Mouse (Mus musculus) layer of hippocampus, postnatal 25 days (tissue): ENCODE data around the gene Ptprk. TPM values are rescaled to one million over a fixed set of nuclear protein-coding genes. Genes with fewer than 3 reads are reported as not detected.

Experiments used
- DNase-seq, 2 experiments: peaks; one replicate each; pipeline ENCODE4 v3.0.0; 2022; ENCODE audit warnings: mixed read lengths in 2 of 2, low spot score in 1 of 2; ENCODE audit errors: extremely low spot score in 1 of 2
- total RNA-seq, 2 experiments: library from RNA; stranded (reverse); gene quantifications; 2 replicates each; pipeline ENCODE4 v1.2.3; 2021

The Ptprk gene
- total RNA-seq, 2 experiments from 2014 or later, result 44.7 to 50.8 TPM

DNA sequence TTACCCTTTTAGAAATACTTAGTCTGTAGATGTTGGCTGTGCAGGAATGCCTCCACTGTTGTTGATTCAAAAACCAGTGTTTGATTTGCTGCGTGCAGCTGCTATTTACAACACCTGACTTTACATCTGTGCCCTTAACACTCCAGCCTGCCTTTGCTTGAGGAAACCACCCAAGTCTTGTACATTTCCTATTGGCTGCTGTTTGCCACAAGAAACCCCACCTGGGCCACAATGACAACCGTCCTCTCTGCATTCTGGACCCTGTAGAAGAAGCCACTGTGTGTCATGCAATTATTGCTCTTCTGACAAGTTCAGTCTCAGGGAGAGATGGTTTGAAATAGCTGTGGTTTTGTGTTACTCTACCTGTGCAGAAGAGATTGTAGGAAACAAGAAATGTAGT lies 439.0 kb downstream of the Ptprk start:
- no peak for DNase-seq

DNA sequence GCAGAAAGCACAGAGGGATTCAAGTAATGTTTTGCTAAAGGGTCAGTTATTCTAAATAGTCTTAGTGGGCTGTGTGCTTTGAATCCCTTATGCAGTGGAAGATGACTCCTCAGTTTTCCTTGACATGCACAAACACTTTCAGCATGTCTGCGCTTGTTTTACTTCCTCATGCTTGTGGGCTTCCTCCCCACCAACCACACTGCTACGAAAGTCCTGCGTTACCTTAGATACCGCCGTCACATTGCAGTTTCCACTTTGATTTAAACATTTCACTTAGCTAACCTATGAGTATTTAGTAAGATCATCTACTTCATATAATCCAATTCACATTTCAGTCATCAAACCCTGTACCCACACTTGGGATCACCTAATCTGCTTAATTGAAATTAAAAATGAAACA lies 441.5 kb downstream of the Ptprk start:
- no peak for DNase-seq

DNA sequence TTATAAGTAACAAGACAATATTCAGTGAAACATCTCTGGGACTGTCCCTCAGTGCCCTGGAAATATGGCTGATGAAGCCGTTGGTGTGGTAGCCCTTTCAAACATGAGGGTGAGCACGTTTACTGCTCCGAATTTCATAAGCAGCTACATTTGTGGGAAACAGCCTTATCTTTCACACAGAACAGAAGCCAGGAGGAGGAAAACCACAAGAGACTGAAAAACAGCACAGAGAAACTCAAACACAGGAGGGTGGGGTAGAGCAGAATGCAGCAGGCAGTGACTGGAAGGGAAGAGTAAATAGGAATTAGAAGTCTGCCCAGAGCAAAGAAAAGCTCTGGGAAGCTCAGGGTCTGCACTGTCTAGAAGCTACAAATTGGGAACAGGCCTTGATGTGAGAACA lies 443.7 kb downstream of the Ptprk start:
- DNase-seq, result no peak

DNA sequence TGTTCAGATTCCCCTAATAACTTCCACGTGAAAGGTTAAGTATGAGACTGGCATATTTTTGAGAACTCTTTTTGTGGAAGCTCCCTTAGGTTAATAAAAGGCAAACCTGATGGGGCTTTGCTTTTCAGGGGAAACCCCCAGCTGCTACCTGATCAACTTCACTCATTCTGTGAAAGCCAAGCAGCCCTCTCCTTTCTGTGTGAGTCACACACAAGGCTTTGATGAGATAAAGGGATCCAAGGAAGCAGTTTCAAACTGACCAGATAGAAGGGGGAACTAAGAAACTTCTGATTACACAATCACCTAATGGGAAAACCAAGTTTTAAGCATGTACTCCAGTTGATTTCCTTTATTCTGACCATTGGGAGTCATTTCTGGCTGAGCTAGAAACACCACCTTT lies 445.2 kb downstream of the Ptprk start:
- no peak for DNase-seq

DNA sequence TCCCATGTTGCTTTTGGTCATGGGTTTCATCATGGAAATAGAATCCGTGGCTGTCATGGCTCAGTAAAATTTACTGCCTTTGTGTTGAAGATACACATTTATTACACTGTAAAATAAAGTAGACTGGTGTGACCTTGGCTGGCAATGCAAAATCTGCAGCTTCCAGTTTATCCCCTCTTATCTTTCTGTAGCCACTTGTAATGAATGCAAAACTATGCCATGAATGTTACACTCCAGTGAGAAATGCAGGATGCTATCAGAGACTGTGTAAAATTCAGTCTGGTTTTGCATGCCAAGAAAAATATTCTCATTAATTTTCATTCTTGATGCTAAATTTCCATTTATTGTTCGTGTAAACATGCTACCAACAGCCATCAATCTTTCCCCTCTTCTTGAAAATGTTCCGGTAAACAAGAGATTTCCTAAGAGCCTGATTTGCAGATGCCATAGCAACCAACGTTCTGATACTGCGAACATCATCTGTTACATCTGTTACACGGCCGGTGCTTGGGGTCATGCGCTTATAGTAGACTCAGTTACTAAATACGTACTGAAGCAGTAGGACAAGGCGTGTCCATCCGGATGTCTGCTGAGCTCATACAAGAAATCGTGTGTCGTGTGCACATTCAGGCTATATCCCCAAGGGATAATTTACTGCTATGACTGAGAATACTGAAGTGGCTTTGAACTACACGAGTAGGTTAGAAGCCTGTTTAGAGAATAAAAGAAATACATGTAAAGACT lies 449.5 kb downstream of the Ptprk start:
- peak in 1 of 2 experiments; percentile 17 for DNase-seq

DNA sequence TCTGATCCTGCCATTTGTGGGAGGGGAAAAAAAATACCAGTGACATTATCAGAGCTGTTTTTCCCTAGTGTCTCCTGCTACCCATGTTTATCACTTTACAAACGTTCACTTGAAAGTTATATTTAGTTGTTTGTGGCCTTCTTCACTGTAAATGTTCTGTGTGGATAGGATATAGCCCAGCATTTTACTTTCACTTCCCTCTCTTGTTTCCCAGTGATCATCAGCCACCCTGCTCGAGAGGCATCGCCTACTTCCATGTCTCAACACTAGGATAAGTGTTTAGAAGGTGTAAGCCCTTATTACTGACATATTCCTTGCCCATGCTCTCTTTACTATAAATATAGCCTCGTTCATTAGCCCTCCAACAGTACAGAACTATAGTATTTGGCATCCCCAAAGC lies 466.0 kb downstream of the Ptprk start:
- DNase-seq, result no peak

DNA sequence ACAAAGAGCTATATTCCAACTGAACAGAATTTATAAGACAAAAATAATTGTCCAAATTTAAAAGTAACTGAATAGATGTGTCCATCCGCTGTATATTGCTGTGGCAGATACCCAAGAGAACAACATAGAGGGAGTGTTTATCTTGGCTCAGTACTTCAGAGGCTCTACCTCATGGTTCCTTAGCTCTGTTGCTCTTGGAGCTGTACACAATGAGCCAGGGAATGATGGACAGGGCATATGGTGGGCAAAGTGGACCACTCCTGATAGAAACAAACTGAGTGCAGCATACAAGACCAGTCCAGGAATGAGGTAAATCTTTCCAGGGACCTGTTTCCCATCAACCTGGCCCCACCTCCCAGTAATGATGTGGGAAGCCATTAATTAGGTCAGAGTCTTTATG lies 468.1 kb downstream of the Ptprk start:
- no peak for DNase-seq

DNA sequence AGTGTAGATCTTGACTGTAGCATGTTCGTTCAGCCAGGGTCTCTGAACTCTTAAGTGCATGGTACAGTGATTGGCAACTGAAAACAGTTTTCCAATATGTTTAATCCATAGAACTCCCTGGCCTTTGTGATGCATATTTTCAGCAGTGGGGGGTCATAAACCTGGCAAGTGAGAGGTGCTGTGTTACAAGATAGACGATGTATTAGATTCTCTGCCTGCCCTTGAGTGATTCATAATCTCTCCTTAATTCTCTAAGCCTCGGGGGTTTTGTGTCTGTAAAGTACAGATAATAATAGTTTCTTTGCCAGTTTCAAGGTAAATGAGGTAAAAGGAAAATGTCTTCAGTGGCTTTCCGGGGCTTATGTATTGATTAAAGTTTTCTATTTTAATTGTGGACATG lies 475.9 kb downstream of the Ptprk start:
- DNase-seq, result no peak

DNA sequence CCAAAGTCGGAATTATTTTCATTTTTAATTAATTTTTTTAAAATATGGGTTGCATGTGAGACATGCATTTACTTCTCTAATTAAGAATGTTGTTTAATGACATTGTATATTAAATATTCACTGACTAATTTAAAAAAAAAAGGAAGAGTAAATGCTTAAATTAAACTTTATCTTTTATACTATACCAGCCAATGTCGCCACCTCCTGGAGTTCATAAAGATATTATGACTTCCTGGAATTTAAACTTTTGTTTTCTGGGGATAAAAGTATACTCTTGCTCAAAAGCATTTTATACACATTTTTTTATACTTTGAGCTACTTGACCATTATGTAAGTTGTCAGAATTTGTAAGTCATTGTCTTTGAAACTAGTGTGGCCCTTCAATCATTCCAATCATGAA lies 477.4 kb downstream of the Ptprk start:
- no peak for DNase-seq

DNA sequence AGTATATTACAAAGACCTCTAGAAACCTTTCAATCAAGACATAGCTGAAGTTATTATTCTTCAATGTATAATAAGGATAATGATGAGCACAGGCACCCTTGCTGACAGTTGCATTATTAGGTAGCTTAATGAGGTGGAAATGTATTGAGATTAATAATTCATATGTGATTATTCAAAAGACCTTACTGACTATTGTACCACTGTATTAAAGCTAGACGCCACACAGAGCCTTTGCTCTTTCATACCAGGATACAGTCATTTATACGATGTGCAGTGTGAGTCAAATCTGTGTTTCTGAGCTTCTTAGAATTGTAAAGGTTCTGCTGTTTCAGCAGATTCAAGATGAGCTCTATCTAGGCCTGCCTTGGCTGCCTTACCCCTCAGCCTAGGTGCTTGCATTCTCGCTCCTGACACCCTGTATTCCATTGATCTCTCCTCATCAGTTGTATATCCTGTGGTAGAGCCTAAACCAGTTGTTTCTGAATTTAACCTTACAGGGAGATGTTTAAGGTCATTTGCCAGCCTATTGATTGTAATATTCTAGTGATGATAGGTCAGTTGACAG lies 489.6 kb downstream of the Ptprk start:
- DNase-seq, result no peak

DNA sequence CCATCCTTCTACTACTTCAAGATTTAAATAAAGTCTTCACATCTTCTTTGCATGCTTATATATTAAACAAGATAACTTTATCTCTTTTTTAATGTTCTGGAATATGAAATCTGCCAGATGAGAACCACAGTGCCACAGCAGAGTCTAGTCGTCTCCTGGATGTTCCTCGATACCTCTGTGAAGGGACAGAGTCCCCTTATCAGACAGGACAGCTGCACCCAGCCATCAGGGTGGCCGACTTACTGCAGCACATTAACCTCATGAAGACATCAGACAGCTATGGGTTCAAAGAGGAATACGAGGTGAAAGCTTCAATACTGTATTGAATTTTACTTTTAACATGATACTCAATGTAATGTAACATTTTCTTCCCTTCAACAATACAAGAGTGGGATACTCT lies 491.8 kb downstream of the Ptprk start:
- DNase-seq, result no peak

DNA sequence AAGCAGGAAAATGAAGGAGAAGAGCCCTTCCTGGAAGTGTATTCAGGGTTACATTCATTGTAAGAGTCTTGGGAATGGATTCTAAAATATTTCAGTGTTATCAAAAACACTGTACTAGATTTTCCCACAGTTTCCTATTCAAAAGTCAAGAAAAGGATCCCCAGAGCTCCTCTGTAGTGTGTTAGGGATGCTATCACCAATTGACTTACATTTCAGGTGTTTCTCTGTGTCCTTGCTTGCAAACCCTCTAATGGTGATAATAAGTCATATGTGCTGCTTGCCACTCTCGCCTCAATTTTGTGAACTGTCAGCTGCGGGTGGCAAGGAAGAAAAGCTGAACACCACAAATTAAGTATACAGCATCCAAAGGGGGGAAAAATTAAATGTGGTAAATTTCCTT lies 492.2 kb downstream of the Ptprk start:
- no peak for DNase-seq

DNA sequence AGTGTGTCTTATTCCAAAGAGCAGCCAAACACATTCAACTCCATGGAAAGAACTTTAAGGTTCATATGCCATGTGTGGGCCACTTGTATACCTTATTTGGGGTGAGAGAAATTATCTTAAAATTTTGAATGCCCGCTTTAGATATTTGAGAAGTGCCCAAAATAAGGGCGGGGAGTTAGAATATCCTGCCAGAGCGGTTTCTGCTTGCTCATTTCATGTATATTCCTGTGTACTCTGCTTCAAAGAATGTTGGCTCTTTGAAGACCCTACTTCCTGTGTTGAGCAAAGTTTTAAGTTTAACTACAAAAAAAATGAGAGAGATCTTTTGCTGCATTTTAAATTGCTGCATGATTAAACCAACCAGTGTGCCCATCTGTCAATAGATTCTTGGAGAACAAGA lies 492.8 kb downstream of the Ptprk start:
- no peak for DNase-seq

DNA sequence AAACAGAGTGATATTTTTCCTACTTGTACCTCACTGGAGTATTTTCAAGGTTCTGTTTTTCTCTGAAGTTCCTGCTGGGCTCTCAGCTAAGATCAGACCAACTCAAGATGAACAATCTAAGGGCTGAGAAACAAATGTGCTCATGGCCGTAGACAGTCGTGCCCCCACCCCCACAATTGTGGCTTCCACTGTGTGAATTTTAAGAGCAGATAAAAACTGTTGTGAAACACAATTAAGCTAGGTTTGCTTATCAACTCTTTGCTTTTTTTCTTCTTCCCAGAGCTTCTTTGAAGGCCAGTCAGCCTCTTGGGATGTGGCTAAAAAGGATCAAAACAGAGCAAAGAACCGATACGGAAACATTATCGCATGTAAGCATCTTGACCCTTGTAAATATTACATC lies 493.4 kb downstream of the Ptprk start:
- no peak for DNase-seq

DNA sequence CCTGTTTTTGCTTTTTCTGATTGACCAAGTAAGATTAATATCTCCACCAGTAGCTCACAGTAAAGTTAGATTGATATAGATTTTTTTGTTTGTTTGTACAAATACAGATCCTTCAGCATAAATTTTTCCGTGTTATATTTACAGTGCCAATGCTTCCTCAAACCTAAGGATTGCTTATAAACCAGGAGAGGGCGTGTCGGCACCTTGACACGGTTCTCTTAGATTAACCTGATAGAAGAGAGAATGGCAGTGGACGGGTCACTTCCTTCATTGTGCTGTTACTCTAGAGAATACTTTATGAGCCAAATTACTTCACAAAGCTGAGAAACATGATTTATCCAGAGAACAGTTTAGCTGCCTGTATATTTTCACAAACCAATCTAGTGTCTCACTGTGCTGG lies 505.0 kb downstream of the Ptprk start:
- DNase-seq, result no peak

DNA sequence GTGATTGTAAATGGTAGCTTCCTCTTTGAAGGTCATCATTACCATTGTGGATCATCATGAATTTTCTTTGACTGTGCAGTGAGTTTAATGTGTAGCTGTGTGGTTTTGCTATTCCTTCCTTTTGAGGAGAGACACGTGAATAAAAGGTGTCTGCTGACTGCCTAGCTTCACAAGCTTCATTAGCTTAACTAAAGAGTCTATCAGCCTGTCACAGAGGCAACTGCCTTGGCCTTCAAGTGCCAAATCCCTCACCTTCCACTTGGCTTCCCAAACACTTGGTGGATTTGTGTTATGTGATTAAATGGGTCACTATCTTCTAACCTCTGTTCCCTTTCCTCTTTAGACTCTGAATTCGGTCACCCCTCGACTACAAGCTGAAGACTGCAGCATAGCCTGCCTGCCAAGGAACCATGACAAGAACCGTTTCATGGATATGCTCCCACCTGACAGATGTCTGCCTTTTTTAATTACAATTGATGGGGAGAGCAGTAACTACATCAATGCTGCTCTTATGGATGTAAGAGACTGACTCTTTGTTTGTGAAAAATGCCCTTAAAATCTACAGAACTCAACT lies 512.0 kb downstream of the Ptprk start:
- no peak for DNase-seq

DNA sequence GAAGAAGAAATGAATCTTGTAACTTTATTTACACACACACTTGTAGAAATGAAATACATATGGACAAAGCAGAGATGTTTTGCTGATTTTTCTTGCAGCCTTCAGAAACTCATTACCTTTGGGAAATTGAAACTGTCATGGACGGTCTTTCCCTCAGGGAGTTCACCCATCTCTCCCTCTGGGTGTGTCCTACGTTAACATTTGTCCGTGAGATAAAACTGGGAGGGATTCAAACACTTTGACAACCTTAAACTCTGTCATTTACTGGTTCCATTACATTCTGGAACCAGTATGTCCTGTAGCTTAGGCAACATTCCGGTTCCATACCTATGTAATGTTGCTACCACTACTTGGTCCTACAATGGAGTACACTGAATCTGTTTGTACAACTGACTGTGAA lies 513.8 kb downstream of the Ptprk start:
- no peak for DNase-seq

DNA sequence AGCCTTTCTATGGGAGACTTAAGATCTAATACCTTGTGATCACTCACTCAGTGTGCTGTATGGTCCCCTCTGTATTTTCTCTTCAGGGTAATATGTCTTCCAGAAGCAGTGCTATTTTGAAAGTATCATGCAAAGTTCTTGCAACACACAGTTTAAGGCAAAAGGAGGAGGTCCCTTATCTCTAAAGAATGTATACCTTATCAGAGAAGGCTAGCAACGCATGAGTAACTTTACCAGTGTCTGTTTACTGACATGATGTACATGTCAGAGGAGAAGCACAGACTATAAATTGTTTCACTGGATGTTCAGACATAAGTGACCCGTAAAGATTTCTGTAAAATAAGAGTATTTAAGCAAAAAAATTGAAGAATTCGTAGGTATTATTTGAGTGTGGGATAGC lies 516.2 kb downstream of the Ptprk start:
- no peak for DNase-seq

DNA sequence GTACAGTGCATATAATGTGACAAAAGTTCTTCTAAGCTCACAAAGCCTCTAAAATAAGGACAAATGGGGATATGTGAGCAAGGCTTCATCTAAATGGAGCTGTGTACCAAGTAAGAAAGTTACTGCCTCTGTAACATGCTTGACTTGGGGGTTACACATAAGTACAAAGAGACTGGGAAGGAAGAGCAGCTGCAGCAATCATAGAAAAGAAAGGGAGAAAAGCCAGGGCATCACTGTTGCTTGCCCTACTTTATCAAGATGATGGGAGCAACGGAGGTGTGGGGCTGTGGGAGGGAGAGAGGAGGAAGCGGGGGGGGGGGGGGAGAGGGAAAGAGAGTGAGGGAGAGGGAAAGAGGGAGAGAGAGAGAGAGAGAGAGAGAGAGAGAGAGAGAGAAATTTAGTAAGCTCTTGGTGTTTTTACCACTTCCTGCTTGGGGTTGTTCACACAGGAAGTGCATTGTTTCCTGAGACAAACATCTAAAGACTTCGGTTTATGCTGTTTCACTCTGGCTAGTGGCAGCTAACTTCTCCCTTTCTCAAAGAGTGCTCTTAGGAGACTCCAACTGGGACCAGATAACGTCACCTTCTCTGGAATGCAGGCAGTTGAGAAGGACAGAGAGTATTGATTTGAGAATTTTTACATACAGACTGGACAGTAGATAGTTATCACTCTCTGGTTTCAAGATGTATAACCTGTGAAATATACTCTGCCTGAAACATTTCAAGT lies 519.1 kb downstream of the Ptprk start:
- DNase-seq, result no peak

DNA sequence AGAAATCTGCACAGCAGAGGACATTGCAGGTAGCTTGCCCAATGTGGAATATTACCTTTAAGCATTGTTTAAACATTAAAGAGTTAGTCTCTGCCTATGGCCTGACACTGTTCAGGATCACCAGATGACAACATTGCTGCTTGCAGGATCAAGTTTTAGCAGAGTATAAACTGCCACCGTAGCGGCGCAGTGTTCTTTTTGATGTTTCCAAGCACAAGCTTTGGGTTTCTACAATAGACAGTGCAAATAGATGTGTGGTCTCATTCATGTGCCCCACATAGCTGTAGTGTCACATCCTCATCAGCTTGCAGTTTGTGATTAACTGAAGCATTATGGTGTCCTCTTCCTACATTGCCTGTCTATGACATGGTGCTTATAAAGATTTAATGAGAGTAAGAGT lies 522.3 kb downstream of the Ptprk start:
- DNase-seq, result no peak

DNA sequence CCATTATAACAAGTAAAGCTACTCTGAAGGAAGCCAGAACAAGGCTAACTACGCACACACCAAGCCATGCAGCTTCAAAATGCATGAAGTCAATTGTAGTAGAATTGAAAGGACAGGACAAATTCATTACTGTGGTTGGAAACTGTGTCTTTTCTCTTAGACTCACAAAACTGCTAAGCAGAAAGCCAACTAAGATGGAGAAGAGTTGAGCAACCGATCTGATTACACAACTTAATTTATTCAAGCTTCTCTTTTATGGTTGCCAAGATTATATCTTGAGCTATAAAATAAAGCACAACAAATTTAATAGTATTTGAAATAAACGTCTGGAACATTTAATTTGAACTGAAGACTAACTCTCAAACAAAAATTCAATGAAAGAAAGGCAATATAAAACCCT lies 534.5 kb downstream of the Ptprk start:
- DNase-seq, result no peak

DNA sequence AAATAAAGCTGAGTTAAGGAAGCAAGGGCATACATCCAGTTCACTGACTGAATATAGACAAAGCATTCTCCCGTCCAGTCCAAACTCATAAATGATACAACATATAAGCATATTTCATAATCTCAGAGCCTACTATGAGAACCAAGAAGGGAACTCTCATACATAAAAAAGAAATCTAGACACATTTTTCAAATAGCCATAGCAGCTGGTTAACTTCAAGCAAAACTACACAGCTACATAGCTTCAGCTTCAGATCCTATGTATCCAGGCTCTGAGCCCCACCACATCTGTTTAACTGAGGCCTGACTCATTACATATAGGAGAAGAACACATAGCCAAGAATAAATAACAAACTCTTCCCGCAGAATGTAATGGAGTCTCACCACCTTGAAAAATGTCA lies 539.8 kb downstream of the Ptprk start:
- no peak for DNase-seq
